Mouse (Mus musculus) urinary bladder, postnatal 36 days (tissue): ENCODE data around the gene Sorbs1.

Experiments
- DNase-seq, 2 experiments: peaks; one replicate each; pipeline ENCODE4 v3.0.0; 2022; ENCODE audit warnings: low spot score in 2 of 2, mixed read lengths in 1 of 2

Gene Sorbs1

DNA sequence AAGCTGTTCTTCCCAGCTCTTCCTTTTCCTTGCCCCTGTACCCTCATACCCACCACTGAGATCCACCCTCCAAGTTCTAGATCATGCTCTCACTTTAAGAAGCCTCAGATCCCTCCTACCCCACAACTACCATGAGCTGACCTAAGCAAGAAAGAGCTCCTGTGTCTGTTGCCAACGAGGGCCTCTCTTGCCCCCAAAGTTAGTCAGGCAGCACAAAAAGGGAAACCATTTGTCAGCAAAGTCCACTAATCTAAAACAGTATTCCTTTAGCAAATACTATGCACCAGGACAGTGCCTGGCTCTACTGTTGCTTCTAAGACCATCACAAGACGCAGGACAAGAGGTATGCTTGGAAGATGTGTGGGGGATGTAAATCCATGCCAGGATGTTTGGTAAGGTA, 106.4 kb downstream of the Sorbs1 start:
- DNase-seq, result no peak

GRCm38 (mm10) chr19:40406661-40407060, 106.9 kb downstream of the Sorbs1 start:
- no peak for DNase-seq

- DNase-seq, result no peak
Observed at GRCm38 (mm10) chr19:40405808-40406207, 107.8 kb downstream of the Sorbs1 start.

GRCm38 (mm10) chr19:40404582-40404981, 109.0 kb downstream of the Sorbs1 start:
- no peak for DNase-seq

DNA sequence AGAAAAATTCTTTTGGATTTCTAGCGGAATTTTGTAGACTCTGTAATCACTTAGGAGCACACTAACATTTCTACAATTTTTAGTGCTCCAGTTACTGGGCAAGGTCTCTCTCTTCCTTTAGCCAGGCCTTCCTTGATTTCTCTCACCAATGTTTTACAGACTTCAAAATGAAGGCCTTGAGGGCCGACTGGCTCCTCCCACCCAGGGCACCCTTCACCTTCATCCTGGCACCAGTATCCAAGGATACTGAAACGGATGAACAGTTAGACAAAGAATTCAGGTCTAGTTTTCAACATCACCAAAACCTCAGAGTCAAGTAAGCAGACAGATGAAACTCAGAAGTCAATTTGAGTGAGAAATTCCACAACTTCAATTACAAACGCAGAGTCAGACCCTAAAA, 109.6 kb downstream of the Sorbs1 start:
- no peak for DNase-seq

DNA sequence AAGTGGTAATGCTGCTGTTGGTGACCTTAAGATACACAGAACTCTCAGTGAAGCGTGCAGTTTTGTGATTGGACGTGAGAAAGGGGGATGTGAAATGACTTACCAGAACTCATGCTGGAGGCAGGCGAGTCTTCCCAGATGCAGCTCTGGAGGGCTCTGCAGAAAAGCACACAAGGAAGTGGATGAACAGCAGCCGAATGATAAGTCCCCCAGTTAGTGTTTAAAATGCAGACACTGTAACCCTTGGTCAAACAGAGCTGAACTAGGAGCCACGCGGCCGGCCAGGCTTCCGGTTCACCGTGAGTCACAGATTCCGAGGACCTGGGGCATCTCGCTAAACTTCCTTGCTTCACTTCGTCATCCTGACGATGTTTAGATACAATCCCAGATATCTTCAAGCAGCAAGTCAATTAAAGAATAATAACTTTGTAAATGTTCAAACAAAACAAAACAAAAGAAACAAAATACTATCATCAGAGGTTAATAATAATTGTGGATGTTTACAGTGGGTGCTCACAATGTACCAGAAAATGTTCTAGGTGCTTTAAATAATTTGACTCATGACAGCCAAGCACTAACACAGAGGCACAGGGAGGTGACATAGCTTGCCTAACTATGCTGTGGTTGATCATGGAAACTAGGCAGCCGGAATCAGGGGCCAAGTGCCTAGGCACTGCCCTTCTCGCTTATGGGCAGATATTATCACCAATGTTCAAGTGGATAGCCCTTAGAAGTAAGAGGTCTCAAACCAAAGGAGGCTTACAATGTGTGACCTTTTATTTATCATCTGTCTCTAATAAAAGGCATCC, 111.2 kb downstream of the Sorbs1 start:
- DNase-seq, result peak; percentile 31 to 56

- peak; percentile 66 to 77 for DNase-seq
Observed at GRCm38 (mm10) chr19:40401213-40401612, 112.4 kb downstream of the Sorbs1 start.

- DNase-seq, result no peak
Observed at GRCm38 (mm10) chr19:40400426-40401030, 113.1 kb downstream of the Sorbs1 start.

GRCm38 (mm10) chr19:40395757-40396661, 117.6 kb downstream of the Sorbs1 start:
- DNase-seq, result no peak

- DNase-seq, result no peak
Observed at GRCm38 (mm10) chr19:40395321-40395695, 118.3 kb downstream of the Sorbs1 start.

DNA sequence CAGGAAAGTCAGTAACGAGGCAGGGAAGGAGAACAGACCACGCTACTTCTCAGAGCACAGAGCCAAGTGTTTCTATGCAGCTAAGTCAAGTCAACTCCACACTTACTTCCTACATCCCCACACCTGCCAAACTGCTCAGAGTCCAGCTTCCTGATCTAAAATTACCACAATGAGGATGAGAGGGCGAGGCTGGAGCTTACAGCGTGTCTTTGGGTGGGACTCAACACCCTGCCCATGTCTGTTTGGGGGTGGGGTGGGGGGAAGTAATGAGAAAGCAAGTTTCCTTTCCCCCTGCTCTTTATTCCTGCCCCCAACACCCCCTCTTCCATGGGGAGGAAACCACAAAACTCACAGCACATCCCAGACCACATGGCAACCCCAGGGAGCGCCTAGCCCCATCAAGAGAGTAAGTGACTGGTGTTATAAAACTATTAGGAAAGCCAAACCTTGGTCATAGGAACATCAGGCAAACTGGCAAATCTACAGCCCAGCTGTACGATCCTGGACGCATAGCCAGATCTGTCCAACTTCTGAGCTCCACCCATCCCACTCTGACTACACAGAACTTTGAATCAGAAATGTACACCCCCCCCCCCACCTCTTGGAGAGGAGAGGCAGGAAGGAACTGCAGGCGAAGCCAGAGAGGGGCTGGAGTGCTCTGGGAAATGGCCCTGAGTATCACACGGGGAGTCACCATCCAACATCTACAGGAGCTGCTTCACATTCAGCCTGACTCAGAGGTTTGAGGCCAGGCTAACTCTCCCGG, 118.8 kb downstream of the Sorbs1 start:
- no peak for DNase-seq

- no peak for DNase-seq
Observed at GRCm38 (mm10) chr19:40392795-40393392, 120.7 kb downstream of the Sorbs1 start.

DNA sequence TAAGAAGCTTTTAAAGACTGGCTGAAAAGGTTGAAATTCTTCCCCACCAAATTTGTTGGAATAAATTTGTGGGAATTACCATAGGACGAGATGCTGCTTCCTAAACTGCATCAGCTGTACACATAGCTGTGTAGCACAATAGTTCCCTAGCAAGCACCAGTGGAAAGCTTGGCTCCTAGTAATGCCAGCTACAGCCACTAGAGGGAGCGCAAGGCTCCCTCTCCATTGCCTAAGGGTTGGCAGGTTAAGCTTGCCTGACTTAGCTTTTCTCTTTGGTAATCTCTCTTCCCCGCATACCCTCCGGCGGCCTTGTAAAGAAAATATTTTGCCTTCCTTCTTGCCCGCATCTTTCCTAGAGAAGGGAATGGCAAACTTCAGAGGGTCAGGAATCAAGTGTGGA, 122.1 kb downstream of the Sorbs1 start:
- DNase-seq, result peak; percentile 74 to 82

- no peak for DNase-seq
Observed at GRCm38 (mm10) chr19:40386916-40387315, 126.7 kb downstream of the Sorbs1 start.

GRCm38 (mm10) chr19:40385334-40385733, 128.2 kb downstream of the Sorbs1 start:
- DNase-seq, result no peak

DNA sequence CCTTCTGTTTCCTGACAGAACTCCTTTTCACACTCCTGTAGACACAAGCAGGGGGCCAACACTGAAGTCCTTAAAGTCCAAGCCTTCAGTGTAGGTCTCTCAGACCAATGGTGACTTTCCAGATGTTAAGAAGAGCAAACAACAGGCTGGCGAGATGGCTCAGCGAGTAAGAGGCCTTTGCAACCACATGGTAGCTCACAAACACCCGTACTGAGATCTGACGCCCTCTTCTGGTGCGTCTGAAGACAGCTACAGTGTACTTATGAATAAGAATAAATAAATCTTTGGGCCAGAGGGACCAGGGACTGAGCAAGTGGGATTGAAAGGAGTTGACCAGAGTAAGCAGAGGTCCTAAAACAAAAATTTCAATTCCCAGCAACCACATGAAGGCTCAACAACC, 129.6 kb downstream of the Sorbs1 start:
- DNase-seq, result no peak

- no peak for DNase-seq
Observed at GRCm38 (mm10) chr19:40380656-40381055, 132.9 kb downstream of the Sorbs1 start.

DNA sequence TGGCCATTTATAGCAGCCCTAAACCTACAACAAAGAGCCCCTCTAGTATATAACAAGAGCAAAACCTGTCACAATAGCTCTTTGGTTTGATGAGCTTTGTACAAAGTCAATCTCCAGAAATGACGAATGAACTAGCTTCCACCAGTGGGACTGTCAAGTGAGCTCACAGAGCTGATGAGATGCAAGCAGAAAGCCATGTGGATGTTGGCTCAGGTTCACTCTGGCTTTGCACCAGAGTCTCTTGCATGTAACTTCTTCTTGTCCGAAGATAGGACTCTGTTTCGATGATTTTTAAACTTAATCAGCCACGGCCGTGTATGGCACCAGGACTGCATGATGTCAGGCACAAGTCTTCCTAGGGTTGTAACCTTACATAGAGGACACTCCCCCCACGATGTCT, 133.6 kb downstream of the Sorbs1 start:
- DNase-seq, result no peak

- DNase-seq, result no peak
Observed at GRCm38 (mm10) chr19:40379081-40379480, 134.5 kb downstream of the Sorbs1 start.

- no peak for DNase-seq
Observed at GRCm38 (mm10) chr19:40377632-40378031, 135.9 kb downstream of the Sorbs1 start.
